Mouse (Mus musculus) heart, postnatal 36 days (tissue): ENCODE results near the gene Acacb. TPM values are rescaled to one million over a fixed set of nuclear protein-coding genes. Genes with fewer than 3 reads are reported as not detected.

ENCODE experiments used
- DNase-seq, 2 experiments: peaks; one replicate each; pipeline ENCODE4 v3.0.0; 2021 to 2022
- intact Hi-C: fragments of 180-260 bp; cut with DNase I; formaldehyde crosslinking; loops from one replicate; pipeline ENCODE4 v1.15.1; 2025
- total RNA-seq, 2 experiments: library from RNA; stranded (reverse); gene quantifications; 2 replicates each; pipeline ENCODE4 v1.2.3; 2021

The Acacb gene
- total RNA-seq, 2 experiments from 2014 or later: 232 to 242 TPM

DNA sequence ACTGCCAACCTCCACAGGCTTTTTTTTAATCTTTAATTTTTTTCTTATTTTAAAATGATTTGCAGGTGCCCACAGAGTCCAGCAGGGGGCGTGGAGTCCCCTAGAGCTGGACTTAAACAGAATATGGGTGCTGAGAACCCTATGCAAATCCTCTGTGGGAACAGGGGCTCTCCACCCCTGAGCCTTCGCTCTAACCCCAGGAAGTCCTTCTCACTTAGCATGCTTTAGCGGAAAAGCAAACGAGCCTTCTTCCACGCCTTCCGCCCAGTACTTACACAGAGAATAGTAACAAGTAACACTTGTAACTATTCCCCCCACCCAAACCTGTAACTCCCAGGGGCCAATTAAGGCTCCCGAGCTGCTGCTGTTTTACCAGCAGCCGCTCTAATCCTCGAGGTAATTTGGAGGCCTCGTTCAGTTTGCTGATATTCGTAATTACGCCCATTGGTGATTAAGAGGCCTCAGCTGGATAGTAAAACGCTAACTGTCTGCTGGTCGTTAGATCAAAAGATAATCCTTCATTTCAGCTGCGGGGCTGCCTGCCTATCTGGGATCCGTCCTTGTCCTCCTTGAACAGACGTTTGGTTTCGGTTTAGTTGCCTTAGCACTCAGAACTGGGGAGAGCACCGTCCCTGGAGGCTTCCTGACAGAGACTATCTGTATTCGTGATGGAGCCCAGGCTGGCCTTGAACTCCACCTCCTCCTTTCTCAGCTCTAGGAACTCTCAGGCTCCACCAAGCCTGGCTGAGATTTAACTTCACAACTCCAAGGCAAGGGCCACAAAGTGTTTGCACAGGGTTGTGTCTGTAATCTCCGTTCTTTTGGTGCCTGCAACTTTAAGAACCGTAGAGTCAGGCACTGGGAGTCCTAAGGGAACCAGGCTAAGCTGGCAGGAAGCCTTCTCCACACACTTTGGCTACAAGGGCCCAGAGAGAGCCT, 150.6 kb downstream of the Acacb start:
- peak; percentile 16 to 48 for DNase-seq

GRCm38 (mm10) chr5:114298212-114298894, 152.0 kb downstream of the Acacb start:
- intact Hi-C loops: no loop called here
- DNase-seq: peak in 1 of 2 experiments; percentile 7

More for the DNA sequence above, 150.6 kb downstream of the Acacb start:
- intact Hi-C loops: no loop called here

GRCm38 (mm10) chr5:114299156-114299855, 153.0 kb downstream of the Acacb start:
- intact Hi-C loops: no loop called here
- DNase-seq: no peak

- DNase-seq: no peak
- intact Hi-C loops: no loop called here
Observed at GRCm38 (mm10) chr5:114299883-114300610, 153.7 kb downstream of the Acacb start.

Other genes starting within 250 kb of the Acacb start
- 10 to 100 TPM; 34.3 to 37.5 TPM for gene Coro1c, start 237.8 kb upstream of the Acacb start, total RNA-seq
- 10 to 100 TPM; 14.7 to 15.7 TPM for gene Ssh1, start 152.6 kb upstream of the Acacb start, total RNA-seq
- not detected for gene Dao, start 142.8 kb upstream of the Acacb start, total RNA-seq
- 10 to 100 TPM; 11.3 to 13.5 TPM for gene Usp30, start 81.1 kb upstream of the Acacb start, total RNA-seq
- gene Svop, start 55.0 kb upstream of the Acacb start, total RNA-seq: not detected
- 1 to 10 TPM; 1.2 to 1.5 TPM for gene Alkbh2, start 18.3 kb upstream of the Acacb start, total RNA-seq
- 10 to 100 TPM; 26.4 to 27.3 TPM for gene Ung, start 16.1 kb upstream of the Acacb start, total RNA-seq
- not detected for gene Foxn4, start 127.3 kb downstream of the Acacb start, total RNA-seq
- gene Myo1h, start 142.6 kb downstream of the Acacb start, total RNA-seq: under 1 TPM in 1 of 2 experiments, not detected in 1; 0.14 TPM
- 10 to 100 TPM; 49.4 to 51.4 TPM for gene Kctd10, start 234.0 kb downstream of the Acacb start, total RNA-seq
- 10 to 100 TPM; 82.8 to 96.4 TPM for gene Ube3b, start 234.1 kb downstream of the Acacb start, total RNA-seq